Mouse (Mus musculus): ENCODE results near the gene Prkg1. TPM values are rescaled to one million over a fixed set of nuclear protein-coding genes. Genes with fewer than 3 reads are reported as not detected.

Prkg1 gene
- polyA plus RNA-seq, 1 experiment from 2014 or later: 8.4 TPM

DNA sequence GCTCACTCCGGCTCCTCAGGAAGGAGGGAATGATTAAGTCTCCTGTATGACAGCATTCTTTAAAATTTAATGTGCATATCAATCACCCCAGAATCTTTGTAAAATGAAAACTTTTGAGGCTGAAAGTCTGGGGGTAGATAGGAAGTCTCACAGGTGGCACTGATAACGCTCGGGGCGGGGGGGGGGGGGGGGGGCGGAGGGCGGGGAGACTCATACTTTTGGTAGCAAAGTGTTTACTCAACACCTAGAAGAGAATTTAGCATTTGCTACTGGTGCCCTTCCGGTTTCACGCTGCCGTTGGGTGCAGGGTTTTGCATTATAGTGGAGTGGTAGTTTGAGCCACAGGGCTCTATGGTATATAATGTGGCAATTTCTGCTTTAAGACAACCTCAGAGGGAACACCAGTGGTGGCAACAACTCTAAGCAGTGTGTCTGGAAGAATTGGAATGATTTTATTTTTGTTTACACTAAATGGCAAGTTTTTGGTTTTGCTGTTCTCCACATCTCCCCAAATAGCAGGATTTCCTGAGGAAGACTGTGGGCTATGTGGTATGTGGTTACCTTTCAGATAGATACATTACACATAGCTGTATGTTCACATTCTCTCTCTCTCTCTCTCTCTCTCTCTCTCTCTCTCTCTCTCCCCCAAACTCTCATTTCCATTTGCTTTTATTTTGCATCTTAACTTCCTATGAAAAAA lies 427.5 kb downstream of the Prkg1 start:
- 71% methylated on average over 8 of the region's 9 CpGs for WGBS

DNA sequence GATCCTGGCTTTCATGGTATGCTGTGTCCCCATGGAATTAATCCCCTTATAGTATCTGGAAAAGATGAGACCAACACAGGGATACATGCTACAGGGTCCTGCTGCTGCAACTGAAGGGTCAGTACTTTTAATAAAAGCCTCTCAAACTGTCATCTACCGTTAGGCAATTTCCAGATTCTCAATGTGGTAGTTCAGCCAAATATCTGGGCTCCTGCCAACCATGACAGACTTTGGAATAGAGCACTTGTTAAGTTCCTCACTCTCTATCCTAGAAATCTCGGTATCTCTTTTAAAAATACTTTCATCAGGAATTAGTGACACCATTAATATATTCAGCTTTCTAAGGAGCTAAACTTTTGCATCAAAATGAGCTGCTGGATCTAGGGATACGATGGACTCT lies 428.5 kb downstream of the Prkg1 start:
- Histone ChIP-seq H3K36me3 (no peaks in the 10 kb centered on the region), H3K27me3 (no peaks in the 10 kb centered on the region), H3K9me3 (no peaks in the 10 kb centered on the region), H3K4me2 (replicated peaks) (no peak overlapping the region), H3K27ac (no peak overlapping the region), H3K4me1 (no peaks in the 10 kb centered on the region), H3K9ac (no peak overlapping the region), H3K4me3 (no peak overlapping the region)
- ATAC-seq (ENCODE audit: low FRiP score, low read depth): no peak
- 80% methylated on average over 3 of the region's 3 CpGs for WGBS

More for the DNA sequence above, 427.5 kb downstream of the Prkg1 start:
- no peak for ATAC-seq (ENCODE audit: low FRiP score, low read depth)
- Histone ChIP-seq H3K4me3 (no peak overlapping the region), H3K27me3 (no peaks in the 10 kb centered on the region), H3K4me1 (no peaks in the 10 kb centered on the region), H3K9ac (no peak overlapping the region), H3K36me3 (no peaks in the 10 kb centered on the region), H3K4me2 (replicated peaks) (no peak overlapping the region), H3K9me3 (no peaks in the 10 kb centered on the region), H3K27ac (no peak overlapping the region)

DNA sequence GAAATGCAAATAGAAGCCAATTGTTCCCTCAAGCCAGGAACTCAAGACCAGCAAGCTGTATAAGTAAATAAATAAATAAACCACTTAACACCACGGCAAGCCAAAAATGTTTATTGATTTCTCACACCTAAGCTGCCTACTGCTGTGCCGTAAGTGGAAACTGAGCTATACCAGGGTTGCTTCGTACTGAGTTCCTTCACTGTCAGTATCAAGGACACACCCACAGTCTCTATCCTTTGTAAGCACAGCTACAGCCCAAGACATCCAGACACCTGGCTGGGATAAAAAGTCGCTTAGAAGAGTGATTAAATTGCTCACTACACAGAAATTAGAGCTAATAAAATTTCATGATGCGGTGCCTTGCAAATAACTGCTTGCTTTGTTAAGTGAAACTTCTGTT lies 434.9 kb downstream of the Prkg1 start:
- Histone ChIP-seq H3K4me2 (replicated peaks) (peak overlapping the region; percentile 34), H3K4me1 (peaks cover 18% of the 10 kb centered on the region), H3K4me3 (no peak overlapping the region), H3K36me3 (no peaks in the 10 kb centered on the region), H3K9ac (no peak overlapping the region), H3K27ac (no peak overlapping the region; the same call in 1 of the 2 replicates), H3K9me3 (no peaks in the 10 kb centered on the region), H3K27me3 (no peaks in the 10 kb centered on the region)
- 16% methylated on average over 5 of the region's 5 CpGs for WGBS
- no peak for ATAC-seq (ENCODE audit: low FRiP score, low read depth)

DNA sequence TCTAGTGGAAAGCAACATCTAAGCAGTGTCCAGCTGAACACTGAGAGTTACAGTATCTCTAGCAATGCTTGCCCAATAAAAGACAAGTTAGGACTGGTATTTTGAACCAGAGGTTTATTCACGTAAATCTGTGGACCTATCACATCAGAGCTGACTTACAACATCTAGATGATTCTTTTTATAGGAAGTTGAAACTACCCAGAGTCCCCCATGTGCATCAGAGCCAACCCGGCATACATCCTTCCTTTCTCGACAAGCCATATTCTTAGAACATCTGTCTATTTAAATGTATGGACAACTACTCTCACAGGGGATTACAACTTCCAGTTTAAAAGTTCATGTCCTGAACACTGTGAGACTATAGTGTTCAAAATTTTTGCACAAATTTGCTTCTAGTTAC lies 460.1 kb downstream of the Prkg1 start:
- Histone ChIP-seq H3K36me3 (no peaks in the 10 kb centered on the region), H3K9ac (no peak overlapping the region)
- 74% methylated on average over 3 of the region's 3 CpGs for WGBS

DNA sequence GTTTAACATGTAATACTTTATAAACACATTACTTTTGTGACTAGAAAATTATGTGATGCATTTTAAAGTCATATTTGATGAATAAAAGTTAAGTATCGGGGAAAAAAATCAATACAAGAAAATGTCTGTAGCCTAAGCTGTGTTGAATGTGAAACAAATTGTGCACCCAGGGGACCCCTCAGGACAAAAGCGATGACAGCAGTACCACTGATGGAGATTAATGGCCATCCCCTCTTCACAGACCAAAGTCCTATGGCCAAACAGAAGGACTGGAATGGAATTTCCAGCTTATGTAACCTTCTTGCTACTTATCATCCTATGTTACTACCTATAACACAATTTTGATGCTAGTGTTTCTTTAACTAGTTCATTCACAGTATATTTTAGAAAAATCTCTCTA lies 473.6 kb downstream of the Prkg1 start:
- no peaks in the 10 kb centered on the region for H3K36me3 ChIP-seq
- ATAC-seq (ENCODE audit: low FRiP score, low read depth): no peak
- WGBS: 82% methylated on average over 2 of the region's 2 CpGs
- H3K9ac ChIP-seq: no peak overlapping the region
- no peak overlapping the region for H3K4me2 ChIP-seq (replicated peaks)
- H3K27ac ChIP-seq: no peak overlapping the region
- H3K9me3 ChIP-seq: no peaks in the 10 kb centered on the region
- no peaks in the 10 kb centered on the region for H3K4me1 ChIP-seq
- H3K27me3 ChIP-seq: no peaks in the 10 kb centered on the region
- no peak overlapping the region for H3K4me3 ChIP-seq

More for the DNA sequence above, 460.1 kb downstream of the Prkg1 start:
- Histone ChIP-seq H3K4me1 (no peaks in the 10 kb centered on the region), H3K9me3 (no peaks in the 10 kb centered on the region), H3K27ac (no peak overlapping the region), H3K4me2 (replicated peaks) (no peak overlapping the region), H3K27me3 (no peaks in the 10 kb centered on the region), H3K4me3 (no peak overlapping the region)
- ATAC-seq (ENCODE audit: low FRiP score, low read depth): no peak

DNA sequence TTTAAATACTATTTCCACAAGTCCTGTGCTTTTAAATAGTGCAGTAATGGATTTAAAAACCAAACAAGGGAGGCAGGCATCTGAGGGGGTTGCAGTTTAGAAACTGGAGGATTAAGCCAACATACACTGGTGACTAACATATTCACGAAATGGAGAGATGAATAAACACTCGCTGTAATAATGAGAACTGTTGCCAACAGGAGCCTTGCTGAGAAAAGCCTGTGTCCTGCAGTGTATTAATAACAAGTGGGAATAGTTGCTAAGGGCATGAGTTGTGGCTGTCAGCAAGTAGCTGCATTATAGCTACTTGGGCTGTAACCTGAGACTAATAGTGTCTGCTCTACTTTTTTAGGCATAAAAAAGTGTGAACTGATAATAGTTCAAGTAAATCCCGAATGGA lies 480.3 kb downstream of the Prkg1 start:
- H3K9me3 ChIP-seq: no peaks in the 10 kb centered on the region
- H3K27ac ChIP-seq: no peak overlapping the region
- no peak for ATAC-seq (ENCODE audit: low FRiP score, low read depth)
- H3K4me2 ChIP-seq (replicated peaks): no peak overlapping the region
- no peaks in the 10 kb centered on the region for H3K36me3 ChIP-seq
- H3K4me1 ChIP-seq: peaks cover 7% of the 10 kb centered on the region; the same call in 1 of the 2 replicates
- H3K27me3 ChIP-seq: no peaks in the 10 kb centered on the region
- H3K4me3 ChIP-seq: no peak overlapping the region
- no peak overlapping the region for H3K9ac ChIP-seq
- 14% methylated on average over 3 of the region's 3 CpGs for WGBS

DNA sequence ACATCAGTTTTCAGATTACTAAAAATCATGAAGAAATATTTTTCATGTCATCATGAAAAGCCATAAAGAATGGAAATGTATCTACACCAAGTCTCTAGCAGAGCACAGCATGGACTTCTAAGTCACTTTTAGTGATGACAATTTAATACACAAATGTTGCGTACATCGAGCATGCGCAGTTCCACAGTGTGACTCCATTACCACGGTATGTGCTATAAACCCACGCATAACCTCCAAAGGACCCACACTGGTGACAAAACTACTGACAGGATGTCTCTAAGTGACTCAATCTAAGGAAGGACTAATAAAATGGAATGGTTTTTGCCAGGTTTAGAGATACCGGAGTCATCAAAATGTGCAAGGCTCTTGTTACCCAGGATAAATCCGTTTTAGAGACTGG lies 480.7 kb downstream of the Prkg1 start:
- Histone ChIP-seq H3K9ac (no peak overlapping the region), H3K4me1 (peaks cover 7% of the 10 kb centered on the region; the same call in 1 of the 2 replicates), H3K27ac (no peak overlapping the region), H3K4me3 (no peak overlapping the region), H3K27me3 (no peaks in the 10 kb centered on the region), H3K36me3 (no peaks in the 10 kb centered on the region), H3K4me2 (replicated peaks) (no peak overlapping the region), H3K9me3 (no peaks in the 10 kb centered on the region)
- no peak for ATAC-seq (ENCODE audit: low FRiP score, low read depth)
- 73% methylated on average over 7 of the region's 7 CpGs for WGBS

DNA sequence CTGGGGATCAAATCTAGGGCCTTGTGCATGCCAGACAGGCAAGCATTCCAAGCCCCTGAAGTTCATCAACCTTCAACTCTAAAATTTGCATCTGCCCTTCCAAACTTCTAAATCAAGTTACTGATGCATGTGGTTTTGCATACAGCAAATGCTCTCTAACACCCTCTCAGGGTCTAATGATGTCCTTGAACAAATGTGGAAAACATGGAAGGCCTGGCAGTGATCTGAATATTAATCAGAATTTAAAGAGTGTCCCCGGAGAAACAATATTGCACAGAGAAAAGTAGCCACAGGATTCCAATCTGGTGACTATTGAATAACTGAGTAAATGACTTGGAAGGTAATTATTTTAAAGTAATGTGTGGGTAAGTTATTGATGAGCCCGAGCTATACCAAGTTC lies 481.2 kb downstream of the Prkg1 start:
- no peaks in the 10 kb centered on the region for H3K9me3 ChIP-seq
- H3K4me2 ChIP-seq (replicated peaks): no peak overlapping the region
- H3K36me3 ChIP-seq: no peaks in the 10 kb centered on the region
- ATAC-seq (ENCODE audit: low FRiP score, low read depth): no peak
- peaks cover 7% of the 10 kb centered on the region; the same call in 1 of the 2 replicates for H3K4me1 ChIP-seq
- no peaks in the 10 kb centered on the region for H3K27me3 ChIP-seq
- H3K9ac ChIP-seq: no peak overlapping the region
- WGBS: 75% methylated on average over 2 of the region's 2 CpGs
- H3K4me3 ChIP-seq: no peak overlapping the region
- H3K27ac ChIP-seq: no peak overlapping the region

DNA sequence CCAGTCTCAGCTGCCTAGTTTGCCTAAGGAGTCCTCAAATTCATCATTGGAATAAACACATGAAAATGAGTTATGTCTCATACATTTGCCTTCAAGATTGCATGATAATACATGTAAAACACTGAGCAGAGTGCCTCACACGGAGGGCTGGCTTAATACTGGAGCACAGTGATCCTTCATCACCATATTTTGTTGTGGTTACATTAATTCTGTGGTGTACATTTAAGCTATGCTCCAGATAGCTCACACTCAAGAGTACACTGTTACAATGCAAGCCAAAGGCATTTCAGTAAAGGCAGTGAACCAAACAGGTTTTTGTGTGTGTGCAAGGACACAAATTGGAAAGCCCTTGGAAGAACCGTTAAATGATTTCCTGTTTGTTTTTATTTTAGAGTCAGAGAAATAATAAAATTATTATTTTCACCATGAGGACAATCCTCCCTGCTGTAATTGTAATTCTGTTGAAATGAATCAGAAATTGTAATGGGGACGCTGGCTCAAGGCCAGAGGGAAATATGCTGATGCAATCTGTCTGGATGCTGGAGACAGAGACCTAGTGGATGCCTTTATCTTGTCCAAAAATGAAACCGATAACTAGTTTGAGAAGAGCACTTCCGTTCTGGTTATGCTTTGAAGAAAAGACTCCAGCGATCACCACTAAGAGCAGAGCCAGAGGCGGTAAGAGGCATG lies 484.9 kb downstream of the Prkg1 start:
- H3K27ac ChIP-seq: no peak overlapping the region
- 81% methylated on average over 7 of the region's 7 CpGs for WGBS
- peaks cover 7% of the 10 kb centered on the region; the same call in 1 of the 2 replicates for H3K4me1 ChIP-seq
- ATAC-seq (ENCODE audit: low FRiP score, low read depth): no peak
- no peak overlapping the region for H3K4me2 ChIP-seq (replicated peaks)
- no peaks in the 10 kb centered on the region for H3K27me3 ChIP-seq
- H3K9ac ChIP-seq: no peak overlapping the region
- no peaks in the 10 kb centered on the region for H3K9me3 ChIP-seq
- H3K36me3 ChIP-seq: no peaks in the 10 kb centered on the region
- no peak overlapping the region for H3K4me3 ChIP-seq

DNA sequence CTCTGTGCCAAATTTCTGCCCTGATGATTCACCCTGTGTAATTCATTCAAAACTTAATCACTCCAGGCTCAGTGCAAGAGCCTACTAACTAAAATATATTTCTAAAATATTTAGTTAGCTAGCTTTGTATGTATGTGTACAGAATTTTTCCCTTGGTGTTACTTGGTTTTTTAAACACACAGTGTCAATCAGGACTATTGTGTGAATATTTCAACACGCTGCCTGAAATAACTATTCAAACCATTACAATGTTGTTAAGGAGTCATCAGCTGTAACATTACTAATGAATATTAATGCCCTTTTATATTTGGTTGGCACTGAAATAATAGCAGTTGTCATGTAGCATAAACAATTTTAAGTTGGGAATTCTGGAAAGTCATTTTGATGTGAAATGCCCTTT lies 502.4 kb downstream of the Prkg1 start:
- H3K36me3 ChIP-seq: no peaks in the 10 kb centered on the region
- H3K4me1 ChIP-seq: no peaks in the 10 kb centered on the region
- H3K9me3 ChIP-seq: no peaks in the 10 kb centered on the region
- H3K4me2 ChIP-seq (replicated peaks): no peak overlapping the region
- no peak for ATAC-seq (ENCODE audit: low FRiP score, low read depth)
- no peak overlapping the region for H3K4me3 ChIP-seq
- H3K27ac ChIP-seq: no peak overlapping the region
- H3K27me3 ChIP-seq: no peaks in the 10 kb centered on the region
- no peak overlapping the region for H3K9ac ChIP-seq
- 91% methylated on average over 1 of the region's 1 CpGs for WGBS

DNA sequence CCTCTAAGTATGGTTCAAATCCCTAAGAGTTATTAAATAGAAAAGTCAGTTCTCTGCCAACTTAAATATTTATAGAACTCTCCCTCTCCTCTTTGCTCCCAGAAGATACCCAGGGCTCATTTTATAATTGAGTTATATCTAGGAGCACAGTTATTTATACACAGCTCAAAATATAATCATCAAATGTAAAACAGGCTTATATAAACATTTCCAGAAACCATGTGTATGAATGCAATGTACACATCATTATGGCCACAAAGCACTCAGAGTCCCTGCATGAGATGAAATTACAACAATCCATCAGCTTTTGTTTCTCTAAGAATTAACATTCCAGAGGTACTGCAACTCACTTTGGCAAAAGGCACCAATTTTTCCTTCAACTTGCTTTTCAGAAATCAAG lies 504.3 kb downstream of the Prkg1 start:
- H3K4me2 ChIP-seq (replicated peaks): no peak overlapping the region
- no peaks in the 10 kb centered on the region for H3K27me3 ChIP-seq
- H3K36me3 ChIP-seq: no peaks in the 10 kb centered on the region
- H3K4me3 ChIP-seq: no peak overlapping the region
- H3K9ac ChIP-seq: no peak overlapping the region
- H3K9me3 ChIP-seq: no peaks in the 10 kb centered on the region
- no peak overlapping the region for H3K27ac ChIP-seq
- ATAC-seq (ENCODE audit: low FRiP score, low read depth): no peak
- H3K4me1 ChIP-seq: no peaks in the 10 kb centered on the region

DNA sequence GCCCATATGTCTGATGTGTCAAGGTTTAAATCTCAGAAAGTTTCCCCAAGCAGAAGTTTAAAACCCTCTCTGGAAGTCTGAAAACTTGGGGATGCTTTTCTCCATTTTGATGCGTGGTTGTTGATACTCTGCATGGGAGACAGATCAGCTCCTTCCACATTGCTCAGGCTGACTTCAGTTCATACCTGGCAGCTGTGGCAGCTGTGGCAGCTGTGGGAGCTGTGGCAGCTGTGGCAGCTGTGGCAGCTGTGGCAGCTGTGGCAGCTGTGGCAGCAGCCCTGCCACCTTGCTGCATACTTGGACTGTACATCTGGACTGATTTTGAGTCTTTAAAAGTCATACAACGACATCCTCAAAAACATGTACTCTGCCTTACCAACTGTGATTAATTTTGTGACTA lies 509.1 kb downstream of the Prkg1 start:
- H3K27me3 ChIP-seq: no peaks in the 10 kb centered on the region
- no peaks in the 10 kb centered on the region for H3K9me3 ChIP-seq
- H3K4me2 ChIP-seq (replicated peaks): no peak overlapping the region
- H3K4me1 ChIP-seq: no peaks in the 10 kb centered on the region
- H3K36me3 ChIP-seq: no peaks in the 10 kb centered on the region
- WGBS: 43% methylated on average over 2 of the region's 2 CpGs
- no peak for ATAC-seq (ENCODE audit: low FRiP score, low read depth)
- no peak overlapping the region for H3K4me3 ChIP-seq
- no peak overlapping the region for H3K9ac ChIP-seq
- H3K27ac ChIP-seq: no peak overlapping the region

DNA sequence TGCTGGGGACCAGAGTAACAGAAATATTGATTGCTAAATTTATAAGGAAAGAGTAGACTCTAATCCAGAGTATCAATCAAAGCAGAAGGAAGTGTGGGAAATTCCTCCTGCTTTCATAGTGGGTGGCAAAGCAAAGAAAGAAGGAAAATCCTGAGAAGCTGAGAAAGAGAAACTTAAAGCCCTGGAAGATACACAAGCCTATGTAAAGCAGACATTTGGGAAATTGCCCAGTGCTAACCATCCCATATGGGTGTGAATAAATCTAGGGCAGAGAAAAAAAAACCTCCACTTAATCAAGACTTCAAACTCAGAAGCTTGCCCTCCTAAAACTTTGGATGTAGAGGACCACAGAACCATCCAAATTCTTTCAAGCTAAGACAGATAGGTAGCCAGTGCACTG lies 532.4 kb downstream of the Prkg1 start:
- Histone ChIP-seq H3K9me3 (no peaks in the 10 kb centered on the region), H3K4me2 (replicated peaks) (no peak overlapping the region), H3K4me1 (no peaks in the 10 kb centered on the region), H3K27ac (no peak overlapping the region), H3K36me3 (no peaks in the 10 kb centered on the region), H3K4me3 (no peak overlapping the region), H3K9ac (no peak overlapping the region), H3K27me3 (no peaks in the 10 kb centered on the region)
- no peak for ATAC-seq (ENCODE audit: low FRiP score, low read depth)
